Mouse (Mus musculus) ovary, postnatal 10 days (tissue): ENCODE measurements around the gene Fras1.

ENCODE experiments used
- DNase-seq: peaks from one replicate; pipeline ENCODE4 v3.0.0; 2022; ENCODE audit warnings: low spot score

Gene Fras1

GRCm38 (mm10) chr5:96792936-96793718 lies 419.4 kb downstream of the Fras1 start, which contains the start of gene Anxa3:
Gene Anxa3, plus strand, starts transcription at chr5:96793339.
- no peak for DNase-seq

- no peak for DNase-seq
Observed at GRCm38 (mm10) chr5:96793953-96794635, 420.3 kb downstream of the Fras1 start.

DNA sequence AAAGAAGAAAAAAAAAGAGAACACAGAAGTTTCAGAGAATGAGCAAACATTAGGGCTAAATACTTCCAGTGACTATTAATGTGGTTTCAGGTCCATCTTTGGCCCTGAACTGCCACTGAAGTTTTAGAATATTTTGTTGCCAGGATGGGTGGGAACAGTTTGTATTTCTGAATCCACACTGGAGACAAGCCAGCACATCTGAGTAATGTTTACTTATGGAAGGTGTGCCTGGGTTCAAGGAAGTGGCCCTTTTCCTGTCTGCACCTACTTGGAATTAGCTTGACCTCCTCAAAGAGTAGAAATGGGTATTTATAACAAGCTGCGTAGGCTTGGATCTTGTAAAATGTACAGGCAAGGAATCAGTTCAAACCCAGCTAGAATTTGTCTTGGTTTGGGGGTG lies 422.0 kb downstream of the Fras1 start:
- no peak for DNase-seq

DNA sequence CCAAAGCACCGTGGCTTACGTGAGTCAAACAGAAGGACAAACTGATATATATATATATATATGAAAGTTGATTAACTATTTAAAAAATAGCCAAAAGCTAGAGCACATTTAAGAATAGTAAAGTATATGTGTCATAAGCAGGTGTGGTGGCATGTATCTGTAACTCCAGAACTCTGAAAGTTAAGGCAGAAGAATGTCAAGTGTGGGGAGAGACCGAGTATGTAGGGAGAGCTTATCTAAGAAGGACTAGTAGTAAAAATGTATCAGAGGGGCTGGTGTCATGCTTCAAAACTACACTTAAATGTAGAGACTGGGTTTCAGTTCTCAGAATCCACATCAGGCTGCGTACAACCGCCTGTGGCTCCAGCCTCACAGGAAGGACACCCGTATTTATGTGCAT lies 423.7 kb downstream of the Fras1 start:
- no peak for DNase-seq

DNA sequence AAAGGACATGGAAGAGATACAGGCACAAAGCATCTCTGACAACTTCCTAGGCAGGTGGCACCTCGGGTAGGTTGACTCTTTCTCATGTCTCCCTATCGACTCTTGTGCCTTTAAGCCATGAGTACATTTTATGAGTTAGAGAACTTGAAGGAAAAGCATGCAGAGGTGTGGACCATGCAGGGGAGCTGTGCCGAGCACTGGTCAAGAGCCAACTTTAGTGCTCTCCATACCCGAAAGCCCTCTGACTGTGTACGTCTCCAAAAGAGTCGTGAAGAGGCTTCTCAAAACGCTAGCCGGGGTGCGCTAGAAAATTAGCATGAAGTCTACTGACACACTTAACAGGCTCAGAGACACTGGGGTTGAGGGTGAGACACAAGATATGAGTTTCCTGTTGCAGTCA lies 425.4 kb downstream of the Fras1 start:
- no peak for DNase-seq

- DNase-seq = no peak
Observed at GRCm38 (mm10) chr5:96799969-96800368, 426.2 kb downstream of the Fras1 start.

DNA sequence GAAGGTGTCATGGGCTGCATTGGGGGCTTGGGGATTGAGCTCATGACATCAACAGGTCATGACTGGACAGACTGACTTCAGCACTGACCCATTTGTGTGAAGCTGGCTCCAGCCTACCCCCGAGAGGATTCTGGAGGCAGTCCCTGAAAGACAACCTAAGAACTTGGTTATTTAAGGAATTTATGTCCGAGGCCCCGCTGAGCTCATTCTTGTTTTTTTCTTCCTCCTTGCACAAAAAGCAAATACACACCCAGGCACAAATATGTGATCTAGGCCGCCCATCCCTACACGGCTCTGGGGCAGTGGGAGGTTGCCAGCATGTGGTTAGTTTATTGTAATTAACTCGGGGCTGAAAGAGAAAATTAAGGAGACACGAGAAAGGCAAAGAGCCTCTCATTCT lies 428.4 kb downstream of the Fras1 start:
- no peak for DNase-seq

DNA sequence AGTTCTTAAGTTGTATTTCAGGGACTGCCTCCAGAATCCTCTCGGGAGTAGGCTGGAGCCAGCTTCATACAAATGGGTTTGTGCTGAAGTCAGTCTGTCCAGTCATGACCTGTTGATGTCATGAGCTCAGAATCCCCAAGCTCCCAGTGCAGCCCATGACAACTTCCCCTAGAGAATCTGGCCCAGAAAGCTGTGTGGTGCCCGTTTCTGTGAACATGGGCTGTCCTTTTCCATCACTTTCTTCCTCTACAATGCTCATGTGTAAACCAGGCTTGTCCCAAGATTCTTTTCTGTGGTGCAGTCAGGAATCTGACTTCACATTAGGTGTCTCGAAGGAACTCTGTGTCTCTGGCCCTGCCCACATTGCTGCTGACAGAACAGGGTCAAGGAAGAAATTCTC lies 429.3 kb downstream of the Fras1 start:
- DNase-seq = no peak

DNA sequence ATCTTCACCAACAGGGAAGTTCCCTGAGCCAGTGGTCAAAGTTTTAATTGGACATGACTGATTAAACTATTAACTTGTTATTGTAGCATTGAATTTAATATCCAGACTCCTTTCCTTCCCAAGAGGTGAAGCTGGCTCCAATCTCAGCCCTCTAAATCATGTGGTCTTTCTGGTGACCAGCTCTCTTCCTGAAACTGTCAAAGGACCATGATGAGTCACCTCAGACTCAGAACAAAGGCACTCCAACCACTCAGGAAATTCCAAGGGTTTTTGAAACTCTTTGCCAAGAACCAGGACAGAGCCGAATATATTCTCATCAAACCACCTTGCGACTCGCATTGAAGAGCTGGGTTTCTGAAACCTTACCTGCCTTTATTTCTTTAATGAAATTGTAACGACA lies 430.5 kb downstream of the Fras1 start:
- no peak for DNase-seq

DNA sequence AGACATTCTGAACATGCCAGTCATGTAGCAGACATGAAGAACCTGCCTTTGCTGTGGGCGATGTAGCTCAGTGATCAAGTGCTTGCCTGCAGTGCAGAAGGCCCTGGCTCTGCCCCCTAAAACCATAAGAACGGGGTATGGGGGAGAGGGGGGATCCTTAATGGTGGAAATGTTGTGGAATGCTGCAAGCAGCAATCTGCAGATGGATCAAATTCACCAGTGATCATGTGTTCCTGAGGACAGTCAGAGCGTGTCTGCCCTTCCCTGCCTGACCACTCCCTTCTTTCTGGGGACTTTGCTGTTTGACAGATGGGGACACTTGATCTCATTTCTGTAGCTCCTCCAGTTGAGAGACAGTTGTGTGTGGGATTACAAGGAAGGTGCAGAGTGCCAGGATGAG lies 431.1 kb downstream of the Fras1 start:
- DNase-seq = no peak

DNA sequence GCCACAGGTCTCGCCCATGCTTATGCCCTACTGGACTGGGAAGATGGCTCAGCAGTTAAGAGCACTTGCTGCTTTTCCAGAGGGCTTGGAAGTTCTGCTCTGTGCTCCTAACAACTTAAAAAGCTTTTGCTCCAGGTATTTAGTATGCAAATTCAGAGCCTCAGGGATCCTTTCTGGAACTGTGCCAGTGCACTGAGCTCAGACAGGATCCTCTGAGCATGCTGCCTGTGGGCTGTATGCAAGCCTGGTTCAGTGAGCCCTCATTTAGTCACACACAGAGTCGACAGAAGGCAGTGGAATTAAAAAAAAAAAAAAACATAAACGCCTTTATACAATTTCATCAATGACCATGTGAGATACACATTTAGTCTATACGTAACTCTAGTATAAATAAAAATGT lies 436.9 kb downstream of the Fras1 start:
- DNase-seq = no peak

DNA sequence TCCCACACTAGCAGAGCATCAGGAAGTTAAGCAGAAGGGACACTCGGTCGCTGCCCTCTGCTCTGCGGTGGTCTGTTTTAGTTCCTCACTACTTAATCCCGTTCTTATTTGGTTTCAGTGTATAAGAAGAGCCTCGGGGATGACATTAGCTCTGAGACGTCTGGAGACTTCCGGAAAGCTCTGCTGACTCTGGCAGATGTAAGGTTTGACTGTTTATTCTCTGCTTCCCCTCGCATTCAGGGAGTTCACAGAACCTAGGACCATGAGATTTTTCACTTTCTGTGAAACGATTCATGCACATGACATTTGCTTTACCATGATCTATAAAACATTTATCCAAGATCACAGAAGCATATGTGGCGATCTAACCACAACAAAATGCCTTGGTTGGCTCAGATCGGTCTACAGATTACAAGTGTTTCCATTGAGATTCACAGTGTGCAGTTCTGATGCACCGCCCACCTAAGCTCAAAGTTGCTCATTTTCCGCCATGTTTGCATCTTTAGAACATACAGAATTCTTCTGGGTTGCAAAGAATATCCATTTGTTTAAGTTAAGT lies 451.1 kb downstream of the Fras1 start:
- DNase-seq = no peak

DNA sequence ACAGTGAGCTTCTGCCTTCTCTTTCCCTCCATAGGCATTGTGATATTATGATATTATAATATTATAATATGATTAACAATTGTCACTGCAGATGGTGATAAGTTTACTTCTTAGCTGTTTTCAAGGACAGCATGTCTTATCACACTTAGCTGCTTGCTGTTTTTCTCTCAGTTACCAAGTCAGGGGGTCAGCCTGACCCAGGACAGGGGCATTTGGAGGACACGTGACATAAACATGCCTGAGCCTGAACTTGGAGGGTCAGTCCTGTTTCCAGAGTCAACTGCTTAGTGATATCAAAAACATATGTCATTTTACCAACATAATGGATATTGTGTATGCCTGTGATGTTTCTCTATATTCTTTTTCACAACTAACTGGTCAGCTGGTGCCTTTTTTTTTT lies 453.4 kb downstream of the Fras1 start:
- no peak for DNase-seq
